Mouse (Mus musculus) adrenal gland, adult 18-20 months (tissue): ENCODE results near the gene Rreb1. TPM values are rescaled to one million over a fixed set of nuclear protein-coding genes. Genes with fewer than 3 reads are reported as not detected.

Source experiments
- DNase-seq, 2 experiments: peaks; one replicate each; pipeline ENCODE4 v3.0.0; 2021 to 2022; ENCODE audit warnings: low spot score in 2 of 2
- total RNA-seq, 2 experiments: library from RNA; stranded (reverse); gene quantifications; 1 replicate in 1 of 2; 2 replicates in 1 of 2; pipeline ENCODE4 v1.2.3; 2021

Rreb1 gene
- total RNA-seq, 2 experiments from 2014 or later, result 41.1 to 48.4 TPM

GRCm38 (mm10) chr13:37967052-37967437 lies 188.8 kb downstream of the Rreb1 start:
- no peak for DNase-seq

DNA sequence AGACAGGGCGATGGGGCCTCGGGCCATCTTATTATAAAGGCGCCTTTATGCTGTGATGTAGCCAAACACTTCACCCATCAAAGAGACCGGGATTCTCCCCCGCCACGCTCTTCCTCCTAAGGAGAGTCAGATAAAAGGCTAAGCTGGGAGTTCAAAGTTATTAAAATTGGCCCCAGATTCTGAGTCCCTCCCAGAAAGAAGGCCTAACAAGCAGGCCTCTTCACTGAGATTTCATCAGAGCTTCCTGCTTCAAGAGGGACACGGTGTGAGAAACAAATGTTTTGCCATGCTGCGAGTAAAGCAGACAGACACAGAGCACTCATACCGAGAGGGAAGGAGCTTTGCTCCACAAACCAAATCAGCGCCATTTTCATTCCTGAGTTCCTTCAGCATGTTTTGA lies 189.4 kb downstream of the Rreb1 start:
- no peak for DNase-seq

DNA sequence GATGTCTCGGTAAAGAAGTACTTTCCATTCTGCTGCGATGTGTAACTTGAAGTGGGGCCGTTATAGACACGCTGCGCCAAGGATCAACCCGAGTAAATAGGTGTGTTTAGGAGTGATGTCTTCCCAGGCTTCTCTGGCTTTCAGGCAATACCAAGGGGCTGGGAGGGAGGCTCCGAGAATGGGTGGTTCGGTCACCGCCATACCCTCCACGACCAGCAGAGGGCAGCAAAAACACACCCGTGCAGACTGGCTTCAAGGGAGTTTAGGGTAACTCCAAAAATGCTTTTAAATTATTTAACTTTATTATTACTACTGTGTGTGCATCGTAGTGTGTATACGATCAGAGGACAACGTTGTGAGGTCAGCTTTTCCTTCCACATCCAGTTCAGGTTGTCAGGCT lies 191.1 kb downstream of the Rreb1 start:
- peak; percentile 89 to 91 for DNase-seq

DNA sequence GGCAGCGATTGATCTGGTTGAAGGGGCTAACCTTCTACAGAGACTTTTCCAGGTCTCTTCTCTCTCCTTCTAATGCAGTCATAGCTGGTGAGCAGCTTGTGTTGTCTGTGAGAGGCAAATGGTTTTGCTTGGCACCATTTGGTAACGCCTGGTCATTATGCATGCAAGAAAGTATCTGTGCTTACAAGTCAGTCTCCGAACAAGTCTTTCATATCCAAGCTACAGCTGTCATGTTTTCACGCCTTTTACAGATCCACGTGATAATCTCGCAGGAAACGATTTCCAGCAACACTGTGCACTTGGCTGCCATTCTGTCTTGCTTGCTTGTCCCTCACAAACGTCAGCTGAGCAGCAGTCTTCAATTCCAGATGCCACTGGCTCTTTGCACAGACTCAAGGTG lies 191.8 kb downstream of the Rreb1 start:
- DNase-seq, result no peak

DNA sequence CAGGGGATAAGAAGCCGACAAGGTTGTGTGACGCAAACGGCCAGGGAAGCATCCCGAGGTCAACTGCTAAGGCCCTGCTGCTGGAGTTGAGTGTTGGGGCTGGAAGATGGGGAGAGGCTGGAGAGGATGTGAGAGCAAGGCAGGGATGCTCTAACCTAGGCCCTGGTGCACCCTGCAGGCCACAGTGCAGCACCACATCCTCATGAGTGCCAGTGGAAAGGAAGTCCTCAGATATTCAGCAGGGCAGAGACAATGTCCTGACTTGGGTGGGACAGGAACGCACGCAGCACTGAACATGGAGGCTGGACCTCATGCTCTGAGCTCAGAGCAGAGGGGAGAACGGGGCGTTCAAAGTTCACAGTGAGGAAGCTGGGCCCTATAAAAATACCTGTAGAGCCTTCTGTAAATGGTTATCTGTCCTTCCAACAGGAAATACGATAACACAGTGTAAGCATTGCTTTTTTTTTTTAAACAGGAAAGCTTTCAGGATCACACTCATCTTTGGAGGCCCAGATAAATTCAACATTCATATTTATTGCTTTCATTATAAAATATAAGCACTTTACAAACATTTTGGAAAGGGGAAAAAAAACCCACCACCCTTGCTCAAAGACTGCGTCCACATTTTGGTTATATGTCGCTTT lies 192.8 kb downstream of the Rreb1 start:
- no peak for DNase-seq

- DNase-seq, result no peak
Observed at GRCm38 (mm10) chr13:37974036-37974435, 195.8 kb downstream of the Rreb1 start.

DNA sequence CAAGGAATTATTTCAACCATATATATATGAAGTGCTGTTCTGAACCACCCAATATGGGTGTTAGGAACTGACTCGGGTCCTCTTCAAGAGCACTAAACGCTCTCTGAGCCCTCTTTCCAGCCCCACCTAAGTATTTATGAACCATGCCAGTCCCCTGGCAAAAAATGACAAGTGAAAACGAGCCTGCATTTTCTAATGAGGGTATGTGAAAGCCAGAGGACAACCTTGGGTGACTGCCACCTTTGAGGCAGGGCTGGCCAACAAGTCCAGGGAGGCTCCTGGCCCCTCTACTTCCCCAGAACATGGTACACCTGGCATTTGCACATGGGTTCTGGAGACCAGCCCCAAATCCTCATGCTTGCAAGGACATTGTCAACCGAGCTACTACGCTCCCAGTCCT lies 196.5 kb downstream of the Rreb1 start:
- no peak for DNase-seq

DNA sequence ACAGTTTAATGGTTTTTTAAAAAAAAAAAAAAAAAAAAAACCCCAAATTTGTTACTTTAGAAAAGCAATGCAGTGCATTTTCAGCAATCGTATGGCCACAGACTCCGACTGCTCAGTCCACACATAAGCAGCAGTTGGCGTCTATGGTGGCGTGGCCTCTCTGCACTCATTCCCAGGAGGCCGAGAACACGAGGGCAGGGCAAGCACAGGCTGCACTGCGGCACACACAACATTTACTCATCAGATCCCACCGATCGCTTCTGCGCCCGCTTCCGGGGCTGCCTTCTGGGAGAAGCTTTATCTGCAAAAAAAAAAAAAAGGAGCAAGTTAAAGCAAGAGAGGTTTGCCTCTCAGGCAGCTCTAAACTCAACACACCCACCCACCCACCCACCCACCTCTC lies 201.3 kb downstream of the Rreb1 start:
- DNase-seq, result no peak

DNA sequence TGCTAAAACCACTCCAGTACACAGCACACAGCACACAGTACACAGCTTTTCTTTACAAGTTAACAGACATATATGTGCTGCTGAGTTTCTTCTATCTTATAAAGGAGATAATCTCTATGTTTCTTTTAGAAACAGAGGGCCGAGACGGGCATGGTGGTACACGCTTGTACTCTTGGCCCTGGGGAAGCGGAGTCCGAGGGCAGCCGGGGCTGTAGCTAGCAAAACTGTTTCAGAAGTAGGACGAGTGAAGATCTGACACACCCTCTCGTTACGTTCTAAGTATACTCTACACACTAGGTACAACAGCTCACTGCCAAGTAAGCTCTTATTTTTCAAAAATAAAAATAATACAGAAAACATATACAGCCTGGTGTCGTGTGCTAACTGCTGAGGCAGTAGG lies 202.1 kb downstream of the Rreb1 start:
- no peak for DNase-seq

- DNase-seq, result no peak
Observed at GRCm38 (mm10) chr13:37981063-37981462, 202.9 kb downstream of the Rreb1 start.

DNA sequence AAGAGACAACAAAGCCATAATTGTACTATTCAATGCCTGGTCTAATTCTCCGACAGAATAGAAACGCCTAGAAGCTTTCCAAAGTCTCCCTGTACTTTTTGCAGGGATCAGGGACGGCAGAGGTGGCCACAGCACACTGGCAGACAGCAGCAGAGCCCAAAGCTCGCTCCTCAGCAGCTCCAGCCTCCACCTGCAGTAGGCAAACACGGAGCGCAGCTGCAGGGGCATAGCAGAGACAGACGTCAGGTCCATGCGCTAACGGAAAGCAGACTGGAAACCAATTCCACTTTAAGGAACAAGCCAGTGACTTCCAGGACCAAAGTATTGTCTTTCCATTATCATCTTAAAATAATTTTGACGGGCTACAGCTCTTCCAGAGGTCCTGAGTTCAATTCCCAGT lies 208.0 kb downstream of the Rreb1 start:
- DNase-seq, result no peak

- DNase-seq, result no peak
Observed at GRCm38 (mm10) chr13:37989701-37990100, 211.5 kb downstream of the Rreb1 start.

DNA sequence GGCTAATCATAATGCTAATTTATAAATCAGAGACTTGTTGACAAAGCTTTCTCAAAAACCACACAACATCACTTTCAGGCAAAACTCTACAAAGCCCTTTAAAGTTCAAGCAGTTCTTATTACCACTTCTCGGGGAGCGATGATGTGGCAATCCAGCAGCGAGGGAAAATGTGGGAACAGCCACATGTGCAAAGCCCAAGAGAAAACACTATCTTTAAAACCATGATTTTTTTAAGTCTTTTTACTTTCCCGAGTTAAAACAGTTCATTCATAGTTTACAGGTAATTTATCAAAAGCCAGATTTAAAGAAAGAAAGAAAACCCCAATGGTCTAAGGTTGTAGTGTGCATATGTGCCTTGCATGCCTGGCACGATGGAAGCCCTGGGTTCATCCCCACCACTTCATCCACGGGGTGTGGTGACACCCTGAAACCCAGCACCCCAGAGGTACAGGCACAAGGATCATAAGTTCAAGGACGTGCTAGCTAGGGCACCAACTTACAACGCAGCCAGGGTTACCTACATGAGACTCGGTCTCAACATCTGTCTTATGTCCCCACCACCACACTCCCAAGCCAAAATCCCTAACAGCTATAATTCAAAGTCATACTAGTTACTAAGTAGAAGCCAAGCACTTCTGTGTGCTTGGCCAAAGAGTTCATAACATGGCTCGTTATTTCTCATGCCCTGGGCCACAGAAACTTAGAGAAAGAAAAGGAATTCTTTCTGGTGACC lies 214.6 kb downstream of the Rreb1 start:
- DNase-seq, result no peak

- DNase-seq, result no peak
Observed at GRCm38 (mm10) chr13:37993376-37993703, 215.1 kb downstream of the Rreb1 start.

DNA sequence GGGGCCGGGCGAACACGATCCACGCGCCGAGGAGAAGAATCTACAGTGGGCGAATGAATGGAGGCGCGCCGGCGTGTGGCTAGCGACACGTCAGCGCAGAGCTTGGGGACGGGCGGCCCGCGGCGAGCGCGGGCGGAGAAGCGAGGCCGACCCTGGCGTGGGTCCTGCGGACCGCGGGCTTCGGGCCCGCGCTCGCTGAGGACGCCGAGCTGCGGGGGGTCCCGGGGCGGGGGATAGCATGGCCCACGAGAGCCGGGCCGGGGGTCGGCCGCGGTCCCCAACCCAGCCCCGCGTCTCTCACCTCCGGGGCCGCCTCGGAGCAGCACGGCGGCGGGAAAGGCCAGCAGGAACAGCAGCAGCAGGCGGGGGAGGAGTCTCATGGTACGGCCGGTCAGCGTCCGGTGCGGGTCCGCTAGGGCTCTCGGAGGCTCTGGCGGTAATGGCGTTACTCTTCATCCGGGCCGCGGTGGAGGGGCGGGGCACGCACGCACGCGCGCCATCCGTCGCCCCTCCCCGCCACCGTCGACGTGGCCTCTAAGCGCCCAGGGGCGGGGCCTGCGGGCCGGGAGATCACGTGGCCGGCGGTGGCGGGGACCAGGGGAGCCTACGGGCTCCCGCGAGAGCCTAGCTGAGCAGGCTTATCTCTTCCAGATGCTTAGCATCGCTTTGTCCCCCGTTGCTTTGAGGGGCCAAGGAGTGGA lies 215.7 kb downstream of the Rreb1 start, which contains the start of gene Ssr1:
Gene Ssr1, minus strand, starts transcription at position 514 of the 701 bp plus-strand sequence.
- peak; percentile 96 to 97 for DNase-seq

DNA sequence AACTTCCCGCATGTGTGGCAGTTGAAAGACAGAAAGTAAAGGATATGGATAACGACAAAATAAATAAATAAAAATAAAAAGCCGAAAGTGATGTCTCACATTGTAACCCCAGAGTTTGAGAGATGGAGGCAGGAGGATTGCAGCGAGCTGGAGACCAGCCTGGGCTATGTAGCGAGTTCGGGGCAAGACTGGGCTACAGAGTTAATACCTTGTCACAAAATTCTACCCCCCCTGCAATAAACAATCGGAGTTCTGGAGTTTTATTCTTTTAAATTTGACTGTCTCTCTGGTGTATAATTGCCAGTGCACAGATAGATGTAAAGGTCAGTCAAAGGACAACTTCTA lies 216.2 kb downstream of the Rreb1 start:
- no peak for DNase-seq

- DNase-seq, result no peak
Observed at GRCm38 (mm10) chr13:37999713-38000112, 221.5 kb downstream of the Rreb1 start.

Other genes with a start within 250 kb of the Rreb1 start
- 100 to 1,000 TPM; 116 to 173 TPM for gene Ssr1, start 215.8 kb downstream of the Rreb1 start, total RNA-seq